Mouse (Mus musculus): ENCODE measurements at regions not wholly inside any gene's neighbourhood (a gene's known extent, or its start where the extent isn't known, plus 50 kb on each side); places are given as distances from the start of the nearest gene placed in this dataset.

DNA sequence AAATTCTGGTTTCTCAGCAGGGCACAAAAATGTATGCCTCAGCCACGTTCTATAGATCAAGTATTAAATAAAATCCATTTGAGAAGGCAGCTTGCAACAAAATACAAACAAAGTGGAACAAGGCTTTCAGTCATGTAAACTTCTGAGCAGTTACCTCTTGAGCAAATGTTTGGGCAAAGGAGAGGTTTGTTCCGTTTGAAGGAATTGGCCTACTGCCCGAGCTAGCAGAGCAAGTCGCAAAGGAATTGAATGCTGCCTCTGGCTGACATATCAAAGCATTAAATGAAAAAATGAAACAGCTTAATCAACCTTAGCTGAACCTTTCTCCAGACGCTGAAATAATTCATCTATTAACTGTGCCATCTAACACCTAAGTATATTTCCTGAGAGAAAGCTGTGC, 369.5 kb upstream of the Chl1 start:
- no peaks in the 10 kb centered on the region for H3K27me3 ChIP-seq (ENCODE audit: control insufficient read depth, insufficient read depth, low read length)
- H3K36me3 ChIP-seq (ENCODE audit: control insufficient read depth, insufficient read depth, low read length), result no peaks in the 10 kb centered on the region
- no peak overlapping the region for H3K4me2 ChIP-seq (ENCODE audit: low read depth, low read length, severe bottlenecking)
- H3K27ac ChIP-seq (ENCODE audit: low read depth, low read length), result no peak overlapping the region
- no peak for DNase-seq (ENCODE audit: low spot score)
- H3K9me3 ChIP-seq (ENCODE audit: control insufficient read depth, low read length), result no peaks in the 10 kb centered on the region
- 90% methylated on average over 5 of the region's 5 CpGs for WGBS
- no peak overlapping the region for H3K9ac ChIP-seq (ENCODE audit: low read length)
- no peak overlapping the region for H3K4me3 ChIP-seq (ENCODE audit: low read depth, low read length)
- no peak for ATAC-seq (replicated peaks; ENCODE audit: low FRiP score)
- H3K4me1 ChIP-seq (replicated peaks; ENCODE audit: control insufficient read depth, insufficient read depth, low read length), result no peaks in the 10 kb centered on the region

DNA sequence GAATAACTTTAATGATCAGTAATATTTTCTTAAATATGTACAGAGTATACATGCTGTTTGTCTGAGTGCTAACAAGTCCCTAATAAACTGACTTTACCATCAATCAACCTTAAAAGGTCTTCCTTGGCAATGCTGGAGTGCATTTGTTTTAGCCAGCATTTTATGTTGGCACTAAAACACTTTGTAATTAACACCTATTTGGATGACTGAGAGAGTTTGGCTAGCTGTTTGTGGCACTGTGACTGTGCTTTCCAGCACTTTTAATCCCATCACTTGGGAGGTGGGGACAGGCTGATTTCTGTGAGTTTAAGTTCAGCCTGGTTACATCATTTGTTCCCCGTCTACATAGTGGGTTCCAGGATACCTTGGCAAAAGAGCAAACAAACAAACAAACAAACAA, 332.5 kb upstream of the Chl1 start:
- Histone ChIP-seq H3K4me2 (ENCODE audit: low read depth, low read length, severe bottlenecking) (no peak overlapping the region), H3K9me3 (ENCODE audit: control insufficient read depth, low read length) (no peaks in the 10 kb centered on the region), H3K27me3 (ENCODE audit: control insufficient read depth, insufficient read depth, low read length) (no peaks in the 10 kb centered on the region), H3K9ac (ENCODE audit: low read length) (no peak overlapping the region), H3K27ac (ENCODE audit: low read depth, low read length) (no peak overlapping the region), H3K4me1 (replicated peaks; ENCODE audit: control insufficient read depth, insufficient read depth, low read length) (no peaks in the 10 kb centered on the region), H3K36me3 (ENCODE audit: control insufficient read depth, insufficient read depth, low read length) (no peaks in the 10 kb centered on the region), H3K4me3 (ENCODE audit: low read depth, low read length) (no peak overlapping the region)
- DNase-seq (ENCODE audit: low spot score) (no peak), ATAC-seq (replicated peaks; ENCODE audit: low FRiP score) (no peak)
- 50% methylated on average over 1 of the region's 1 CpGs for WGBS

DNA sequence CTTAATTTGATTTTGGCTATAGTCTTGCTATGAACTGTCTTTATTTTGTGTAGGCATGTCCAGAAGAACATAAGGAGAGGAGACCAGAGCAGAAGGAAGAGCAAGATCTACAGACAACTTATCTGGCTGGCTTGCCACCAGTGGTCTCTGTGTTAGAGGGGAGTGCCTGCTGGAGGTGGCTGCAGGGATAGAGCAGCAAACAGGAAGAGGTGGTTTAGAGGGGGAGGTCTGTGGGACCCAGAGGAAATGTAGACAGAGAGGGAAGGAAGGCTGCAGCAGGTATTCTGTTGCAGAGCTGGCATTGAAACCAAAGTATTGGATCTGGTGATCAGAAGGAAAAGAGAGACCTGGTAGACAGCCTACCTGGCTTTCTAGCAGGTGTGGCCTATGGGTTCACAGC, 327.0 kb upstream of the Chl1 start:
- Histone ChIP-seq H3K36me3 (ENCODE audit: control insufficient read depth, insufficient read depth, low read length) (no peaks in the 10 kb centered on the region), H3K4me3 (ENCODE audit: low read depth, low read length) (no peak overlapping the region), H3K4me1 (replicated peaks; ENCODE audit: control insufficient read depth, insufficient read depth, low read length) (no peaks in the 10 kb centered on the region), H3K27ac (ENCODE audit: low read depth, low read length) (no peak overlapping the region), H3K27me3 (ENCODE audit: control insufficient read depth, insufficient read depth, low read length) (no peaks in the 10 kb centered on the region), H3K4me2 (ENCODE audit: low read depth, low read length, severe bottlenecking) (no peak overlapping the region), H3K9me3 (ENCODE audit: control insufficient read depth, low read length) (no peaks in the 10 kb centered on the region), H3K9ac (ENCODE audit: low read length) (no peak overlapping the region)
- no peak for ATAC-seq (replicated peaks; ENCODE audit: low FRiP score)
- DNase-seq (ENCODE audit: low spot score), result no peak

DNA sequence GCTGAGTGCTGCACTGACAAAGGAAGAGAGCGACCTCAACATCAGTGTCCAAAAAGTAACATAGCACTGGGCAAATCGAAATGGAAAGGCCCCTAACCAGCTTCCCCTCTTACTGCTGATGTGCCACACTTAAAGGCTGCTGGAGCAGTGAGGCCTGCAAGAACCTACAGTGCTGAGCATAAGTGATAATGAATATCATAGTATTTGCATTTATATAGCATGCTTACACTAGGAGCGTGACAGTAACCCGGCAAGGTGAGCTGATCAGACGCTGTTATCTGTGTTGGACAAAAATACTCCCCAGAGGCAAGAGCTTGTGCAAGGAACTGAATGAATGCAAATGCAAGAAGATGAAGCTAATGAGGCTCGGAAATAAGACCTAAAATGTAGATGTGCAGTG, 313.5 kb upstream of the Chl1 start:
- H3K4me3 ChIP-seq (ENCODE audit: low read depth, low read length), result no peak overlapping the region
- 85% methylated on average over 6 of the region's 6 CpGs for WGBS

DNA sequence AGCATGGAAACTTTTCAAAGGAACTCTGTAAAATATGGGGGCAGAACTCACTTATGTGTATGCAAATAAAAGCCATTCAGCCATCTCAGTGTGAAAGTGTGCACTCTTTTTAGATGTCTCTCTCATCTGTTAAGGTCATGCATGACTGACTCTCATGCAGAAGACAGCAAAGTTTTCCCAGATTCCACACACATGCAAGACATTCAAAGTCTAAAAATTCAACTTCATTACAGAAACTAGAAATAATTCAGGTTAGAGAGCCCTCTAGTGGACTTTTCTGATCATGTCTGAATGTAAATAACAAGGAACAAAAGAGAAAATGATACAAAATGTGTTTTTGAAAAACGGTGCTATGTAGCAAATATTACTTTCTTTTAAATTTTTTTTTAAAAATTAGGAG, 308.8 kb upstream of the Chl1 start:
- Histone ChIP-seq H3K27ac (ENCODE audit: low read depth, low read length) (no peak overlapping the region), H3K4me3 (ENCODE audit: low read depth, low read length) (no peak overlapping the region), H3K9me3 (ENCODE audit: control insufficient read depth, low read length) (no peaks in the 10 kb centered on the region), H3K4me1 (replicated peaks; ENCODE audit: control insufficient read depth, insufficient read depth, low read length) (no peaks in the 10 kb centered on the region), H3K27me3 (ENCODE audit: control insufficient read depth, insufficient read depth, low read length) (no peaks in the 10 kb centered on the region), H3K9ac (ENCODE audit: low read length) (no peak overlapping the region), H3K36me3 (ENCODE audit: control insufficient read depth, insufficient read depth, low read length) (no peaks in the 10 kb centered on the region), H3K4me2 (ENCODE audit: low read depth, low read length, severe bottlenecking) (no peak overlapping the region)
- peak; percentile 78; the same call in 1 of the 2 replicates for ATAC-seq (replicated peaks; ENCODE audit: low FRiP score)
- WGBS, result 18% methylated on average over 1 of the region's 1 CpGs
- no peak for DNase-seq (ENCODE audit: low spot score)

More for the DNA sequence above, 313.5 kb upstream of the Chl1 start:
- no peak overlapping the region for H3K27ac ChIP-seq (ENCODE audit: low read depth, low read length)
- ATAC-seq (replicated peaks; ENCODE audit: low FRiP score), result no peak
- no peaks in the 10 kb centered on the region for H3K9me3 ChIP-seq (ENCODE audit: control insufficient read depth, low read length)
- H3K4me1 ChIP-seq (replicated peaks; ENCODE audit: control insufficient read depth, insufficient read depth, low read length), result no peaks in the 10 kb centered on the region
- no peaks in the 10 kb centered on the region for H3K27me3 ChIP-seq (ENCODE audit: control insufficient read depth, insufficient read depth, low read length)
- no peak overlapping the region for H3K9ac ChIP-seq (ENCODE audit: low read length)
- no peaks in the 10 kb centered on the region for H3K36me3 ChIP-seq (ENCODE audit: control insufficient read depth, insufficient read depth, low read length)
- H3K4me2 ChIP-seq (ENCODE audit: low read depth, low read length, severe bottlenecking), result no peak overlapping the region
- DNase-seq (ENCODE audit: low spot score), result no peak

GRCm38 (mm10) chr6:103209202-103209601, 301.2 kb upstream of the Chl1 start:
- H3K27me3 ChIP-seq (ENCODE audit: control insufficient read depth, insufficient read depth, low read length), result no peaks in the 10 kb centered on the region
- H3K4me1 ChIP-seq (replicated peaks; ENCODE audit: control insufficient read depth, insufficient read depth, low read length), result no peaks in the 10 kb centered on the region
- ATAC-seq (replicated peaks; ENCODE audit: low FRiP score) (no peak), DNase-seq (ENCODE audit: low spot score) (no peak)
- no peaks in the 10 kb centered on the region for H3K9me3 ChIP-seq (ENCODE audit: control insufficient read depth, low read length)
- H3K9ac ChIP-seq (ENCODE audit: low read length), result no peak overlapping the region
- no peak overlapping the region for H3K4me3 ChIP-seq (ENCODE audit: low read depth, low read length)
- H3K27ac ChIP-seq (ENCODE audit: low read depth, low read length), result no peak overlapping the region
- H3K36me3 ChIP-seq (ENCODE audit: control insufficient read depth, insufficient read depth, low read length), result no peaks in the 10 kb centered on the region
- no peak overlapping the region for H3K4me2 ChIP-seq (ENCODE audit: low read depth, low read length, severe bottlenecking)

GRCm38 (mm10) chr6:103213160-103213559, 297.2 kb upstream of the Chl1 start:
- Histone ChIP-seq H3K36me3 (ENCODE audit: control insufficient read depth, insufficient read depth, low read length) (no peaks in the 10 kb centered on the region), H3K9me3 (ENCODE audit: control insufficient read depth, low read length) (no peaks in the 10 kb centered on the region), H3K27ac (ENCODE audit: low read depth, low read length) (no peak overlapping the region), H3K4me2 (ENCODE audit: low read depth, low read length, severe bottlenecking) (no peak overlapping the region), H3K27me3 (ENCODE audit: control insufficient read depth, insufficient read depth, low read length) (no peaks in the 10 kb centered on the region), H3K9ac (ENCODE audit: low read length) (no peak overlapping the region), H3K4me1 (replicated peaks; ENCODE audit: control insufficient read depth, insufficient read depth, low read length) (no peaks in the 10 kb centered on the region), H3K4me3 (ENCODE audit: low read depth, low read length) (no peak overlapping the region)
- ATAC-seq (replicated peaks; ENCODE audit: low FRiP score) (no peak), DNase-seq (ENCODE audit: low spot score) (no peak)
- 78% methylated on average over 6 of the region's 6 CpGs for WGBS

- DNase-seq (ENCODE audit: low spot score), result no peak
- Histone ChIP-seq H3K4me2 (ENCODE audit: low read depth, low read length, severe bottlenecking) (no peak overlapping the region), H3K4me1 (replicated peaks; ENCODE audit: control insufficient read depth, insufficient read depth, low read length) (no peaks in the 10 kb centered on the region), H3K27me3 (ENCODE audit: control insufficient read depth, insufficient read depth, low read length) (no peaks in the 10 kb centered on the region), H3K9me3 (ENCODE audit: control insufficient read depth, low read length) (no peaks in the 10 kb centered on the region), H3K9ac (ENCODE audit: low read length) (no peak overlapping the region), H3K4me3 (ENCODE audit: low read depth, low read length) (no peak overlapping the region), H3K27ac (ENCODE audit: low read depth, low read length) (no peak overlapping the region), H3K36me3 (ENCODE audit: control insufficient read depth, insufficient read depth, low read length) (no peaks in the 10 kb centered on the region)
- no peak for ATAC-seq (replicated peaks; ENCODE audit: low FRiP score)
Measured at GRCm38 (mm10) chr6:103236896-103237295, 273.5 kb upstream of the Chl1 start.

GRCm38 (mm10) chr6:103268984-103269383, 241.4 kb upstream of the Chl1 start:
- DNase-seq (ENCODE audit: low spot score), result no peak
- H3K36me3 ChIP-seq (ENCODE audit: control insufficient read depth, insufficient read depth, low read length), result no peaks in the 10 kb centered on the region
- no peak overlapping the region for H3K4me3 ChIP-seq (ENCODE audit: low read depth, low read length)
- H3K9me3 ChIP-seq (ENCODE audit: control insufficient read depth, low read length), result no peaks in the 10 kb centered on the region
- H3K27me3 ChIP-seq (ENCODE audit: control insufficient read depth, insufficient read depth, low read length), result no peaks in the 10 kb centered on the region
- H3K27ac ChIP-seq (ENCODE audit: low read depth, low read length), result no peak overlapping the region
- no peak overlapping the region for H3K4me2 ChIP-seq (ENCODE audit: low read depth, low read length, severe bottlenecking)
- 86% methylated on average over 5 of the region's 5 CpGs for WGBS
- no peak overlapping the region for H3K9ac ChIP-seq (ENCODE audit: low read length)
- no peaks in the 10 kb centered on the region for H3K4me1 ChIP-seq (replicated peaks; ENCODE audit: control insufficient read depth, insufficient read depth, low read length)
- ATAC-seq (replicated peaks; ENCODE audit: low FRiP score), result no peak

All from forebrain, embryonic 11.5 days (tissue).